Mouse (Mus musculus) testis, adult 2 months (tissue): ENCODE measurements around the gene Cdc73. TPM values are rescaled to one million over a fixed set of nuclear protein-coding genes. Genes with fewer than 3 reads are reported as not detected.

Experiments
- H3K27ac ChIP-seq: fragments of 200-500 bp; 2 replicates; pipeline ENCODE4 v1.5.1; 2012; ENCODE audit warnings: low read depth, low read length; ENCODE audit not compliant: control insufficient read depth, insufficient read depth
- H3K27me3 ChIP-seq: fragments of 200-500 bp; 2 replicates; pipeline ENCODE4 v1.6.1; 2012; ENCODE audit warnings: mild to moderate bottlenecking, low read length, moderate library complexity; ENCODE audit not compliant: control insufficient read depth, insufficient read depth
- H3K36me3 ChIP-seq: fragments of 200-500 bp; 2 replicates; pipeline ENCODE4 v1.6.1; 2012; ENCODE audit warnings: mild to moderate bottlenecking, low read length; ENCODE audit not compliant: control insufficient read depth, insufficient read depth
- H3K4me1 ChIP-seq: fragments of 200-500 bp; 2 replicates; pipeline ENCODE4 v1.6.1; 2012; ENCODE audit warnings: low read length; ENCODE audit not compliant: control insufficient read depth, insufficient read depth
- H3K4me3 ChIP-seq: fragments of 200-500 bp; 2 replicates; pipeline ENCODE4 v1.5.1; 2012; ENCODE audit warnings: low read depth, mild to moderate bottlenecking, low read length, moderate library complexity, mixed read lengths; ENCODE audit not compliant: control insufficient read depth
- CTCF ChIP-seq: fragments of 200-500 bp; IDR thresholded peaks from 2 replicates; pipeline ENCODE4 v1.5.1; 2012; ENCODE audit warnings: low read depth, mild to moderate bottlenecking, inconsistent platforms, low read length, moderate library complexity; ENCODE audit not compliant: control insufficient read depth, insufficient read depth, insufficient replicate concordance
- POLR2A ChIP-seq: fragments of 200-500 bp; IDR thresholded peaks from 2 replicates; pipeline ENCODE4 v1.6.1; 2012; ENCODE audit warnings: low read depth, mild to moderate bottlenecking, inconsistent platforms, low read length, moderate library complexity; ENCODE audit not compliant: control insufficient read depth
- polyA plus RNA-seq: library from polyadenylated mRNA; depleted of rRNA; stranded (reverse); fragments of >200 nt; gene quantifications from 2 replicates; pipeline ENCODE4 v1.2.3, GENCODE M21; 2012; rRNA removed

The Cdc73 gene
- polyA plus RNA-seq, 1 experiment, result 11.8 TPM

DNA sequence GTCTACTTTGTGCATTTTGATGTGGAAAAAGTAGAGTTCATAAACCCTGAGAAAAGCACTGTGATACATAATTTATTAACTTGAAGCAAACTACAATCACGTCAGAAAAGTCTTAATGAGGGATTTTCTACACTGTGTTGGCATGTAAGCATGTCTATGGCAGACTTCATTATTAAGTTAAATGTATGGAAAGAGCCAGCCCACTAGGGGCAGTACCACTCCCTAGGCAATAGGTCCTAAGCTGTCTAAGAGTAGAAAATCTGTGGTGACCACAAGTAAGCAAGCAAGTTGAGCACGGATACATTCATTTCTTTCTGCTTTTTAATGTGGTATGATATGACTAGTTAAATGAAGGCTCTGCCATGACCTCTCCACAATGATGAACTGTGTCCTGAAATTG, 89.8 kb downstream of the Cdc73 start:
- Histone ChIP-seq H3K27me3 (no peaks in the 10 kb centered on the region), H3K27ac (no peak overlapping the region), H3K4me1 (no peaks in the 10 kb centered on the region), H3K4me3 (no peak overlapping the region), H3K36me3 (no peaks in the 10 kb centered on the region; the same call in 1 of the 2 replicates)
- TF ChIP-seq POLR2A (no peak), CTCF (no peak)

GRCm38 (mm10) chr1:143608911-143609310, 93.8 kb downstream of the Cdc73 start:
- H3K4me3 ChIP-seq, result no peak overlapping the region
- no peaks in the 10 kb centered on the region for H3K36me3 ChIP-seq
- H3K27ac ChIP-seq, result no peak overlapping the region
- no peak for TF ChIP-seq POLR2A
- no peak for TF ChIP-seq CTCF
- no peaks in the 10 kb centered on the region for H3K27me3 ChIP-seq
- no peaks in the 10 kb centered on the region for H3K4me1 ChIP-seq

GRCm38 (mm10) chr1:143596864-143597263, 105.8 kb downstream of the Cdc73 start:
- TF ChIP-seq CTCF (no peak), POLR2A (no peak)
- H3K4me3 ChIP-seq, result no peak overlapping the region

GRCm38 (mm10) chr1:143576824-143577543, 125.7 kb downstream of the Cdc73 start:
- Histone ChIP-seq H3K27ac (no peak overlapping the region), H3K4me1 (no peaks in the 10 kb centered on the region), H3K27me3 (no peaks in the 10 kb centered on the region), H3K36me3 (no peaks in the 10 kb centered on the region), H3K4me3 (no peak overlapping the region)
- TF ChIP-seq CTCF (no peak), POLR2A (no peak)

More at GRCm38 (mm10) chr1:143596864-143597263, 105.8 kb downstream of the Cdc73 start:
- Histone ChIP-seq H3K4me1 (no peaks in the 10 kb centered on the region), H3K27ac (no peak overlapping the region), H3K27me3 (no peaks in the 10 kb centered on the region), H3K36me3 (no peaks in the 10 kb centered on the region)

GRCm38 (mm10) chr1:143558235-143558634, 144.5 kb downstream of the Cdc73 start:
- Histone ChIP-seq H3K4me1 (no peaks in the 10 kb centered on the region), H3K4me3 (no peak overlapping the region), H3K36me3 (no peaks in the 10 kb centered on the region), H3K27ac (no peak overlapping the region), H3K27me3 (no peaks in the 10 kb centered on the region)
- TF ChIP-seq CTCF (no peak), POLR2A (no peak)

GRCm38 (mm10) chr1:143555533-143555932, 147.2 kb downstream of the Cdc73 start:
- H3K4me3 ChIP-seq, result no peak overlapping the region
- no peaks in the 10 kb centered on the region for H3K27me3 ChIP-seq
- TF ChIP-seq CTCF (no peak), POLR2A (no peak)
- H3K4me1 ChIP-seq, result no peaks in the 10 kb centered on the region
- no peaks in the 10 kb centered on the region for H3K36me3 ChIP-seq
- no peak overlapping the region for H3K27ac ChIP-seq

DNA sequence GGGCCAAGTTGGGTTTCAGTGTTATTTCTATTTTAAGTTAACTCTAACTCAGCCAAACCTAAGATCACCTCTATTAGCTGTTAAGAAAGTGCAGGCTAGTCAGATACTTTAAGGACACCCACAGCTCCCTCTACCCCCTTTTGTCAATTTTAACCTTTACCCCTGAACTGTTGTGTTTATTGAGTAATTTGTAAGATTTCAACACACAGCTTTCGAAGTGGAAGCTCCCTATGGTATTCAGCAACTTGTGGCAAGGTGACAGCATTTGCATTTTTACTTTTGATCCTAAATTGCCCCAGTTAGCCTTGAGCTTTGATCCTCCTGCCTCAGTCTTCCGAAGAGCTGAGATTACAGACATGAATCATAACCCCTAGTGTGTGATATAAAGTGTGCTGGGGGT, 148.1 kb downstream of the Cdc73 start:
- no peaks in the 10 kb centered on the region for H3K27me3 ChIP-seq
- no peak for TF ChIP-seq POLR2A
- no peak for TF ChIP-seq CTCF
- no peaks in the 10 kb centered on the region for H3K36me3 ChIP-seq
- H3K4me1 ChIP-seq, result no peaks in the 10 kb centered on the region
- no peak overlapping the region for H3K4me3 ChIP-seq
- no peak overlapping the region for H3K27ac ChIP-seq

Other genes with a start within 250 kb of the Cdc73 start
- 0.10 TPM in 1 of 2 replicates, not detected in the other for gene B3galt2, start 62.2 kb downstream of the Cdc73 start, polyA plus RNA-seq
- 87.3 and 102 TPM in 2 replicates for gene Glrx2, start 13.4 kb upstream of the Cdc73 start, polyA plus RNA-seq
- 0.35 and 0.41 TPM in 2 replicates for gene Trove2, start 74.2 kb upstream of the Cdc73 start, polyA plus RNA-seq
- gene Uchl5, start 74.4 kb upstream of the Cdc73 start, polyA plus RNA-seq, result 15.0 and 15.5 TPM in 2 replicates